Mouse (Mus musculus) c-Kit-positive CD71-positive TER-119-negative erythroid progenitor cells, embryonic 14.5 days (primary cell): ENCODE measurements at regions not wholly inside any gene's neighbourhood (a gene's known extent, or its start where the extent isn't known, plus 50 kb on each side); places are given as distances from the start of the nearest gene placed in this dataset.
A peak's percentile ranks its signal among the peaks of the same experiment; 100 is the strongest.

Experiments
- DNase-seq: peaks from one replicate; pipeline ENCODE4 v3.0.0-alpha.2; 2013; ENCODE audit warnings: low read depth

DNA sequence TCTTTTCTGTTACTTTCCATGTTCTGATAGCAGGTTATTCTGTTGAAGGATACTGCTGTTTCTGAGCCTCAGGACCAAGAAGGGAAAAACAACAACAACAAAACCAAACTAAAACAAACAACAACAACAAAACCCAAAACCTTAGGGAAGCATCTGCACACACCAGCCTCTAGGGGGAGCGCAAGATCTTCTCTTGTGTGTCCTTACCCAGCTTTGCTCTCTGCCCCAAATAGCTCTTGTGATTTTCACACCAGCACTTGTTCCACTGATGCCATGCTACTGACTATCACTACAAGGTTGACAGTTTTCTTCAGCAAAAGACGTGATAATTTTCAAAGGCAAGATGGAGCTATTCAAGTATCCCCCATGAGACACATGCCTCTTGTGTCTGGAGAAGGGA, 59.8 kb upstream of the Nrg3 start:
- peak; percentile 27 for DNase-seq
